Mouse (Mus musculus) stomach, postnatal 0 days (tissue): ENCODE measurements around the gene Yme1l1. TPM values are rescaled to one million over a fixed set of nuclear protein-coding genes. Genes with fewer than 3 reads are reported as not detected.
A peak's percentile ranks its signal among the peaks of the same experiment; 100 is the strongest.

Experiments
- ATAC-seq: fragments of 200-750 bp; cut with Nextera tagmentation; 2 replicates; pipeline ENCODE4 v1.8.0; 2017; ENCODE audit not compliant: low FRiP score, low TSS enrichment
- DNase-seq: peaks from one replicate; pipeline ENCODE4 v3.0.0-alpha.2; 2016; ENCODE audit warnings: low spot score
- H3K27ac ChIP-seq: fragments of 300-500 bp; sonication (generic); replicated peaks from 2 replicates; pipeline ENCODE4 v1.5.1; 2014; ENCODE audit warnings: mild to moderate bottlenecking, control low read depth
- H3K27me3 ChIP-seq: fragments of 300-500 bp; sonication (generic); 2 replicates; pipeline ENCODE4 v1.6.1; 2014; ENCODE audit warnings: low read length; ENCODE audit not compliant: control insufficient read depth, insufficient read depth
- H3K36me3 ChIP-seq: fragments of 300-500 bp; sonication (generic); 2 replicates; pipeline ENCODE4 v1.6.1; 2014; ENCODE audit warnings: low read length, mixed read lengths; ENCODE audit not compliant: control insufficient read depth, insufficient read depth
- H3K4me1 ChIP-seq: fragments of 300-500 bp; sonication (generic); replicated peaks from 2 replicates; pipeline ENCODE4 v1.6.1; 2014; ENCODE audit warnings: antibody characterized with exemption; ENCODE audit not compliant: control insufficient read depth, insufficient read depth
- H3K4me2 ChIP-seq: fragments of 300-500 bp; sonication (generic); replicated peaks from 2 replicates; pipeline ENCODE4 v1.6.1; 2014; ENCODE audit warnings: low read depth, mild to moderate bottlenecking, control low read depth, moderate library complexity
- H3K4me3 ChIP-seq: fragments of 300-500 bp; sonication (generic); 2 replicates; pipeline ENCODE4 v1.5.1; 2014; ENCODE audit warnings: low read depth, low read length, control low read depth
- H3K9ac ChIP-seq: fragments of 300-500 bp; sonication (generic); 2 replicates; pipeline ENCODE4 v1.6.1; 2014; ENCODE audit warnings: mild to moderate bottlenecking, low read length, control low read depth, mixed read lengths
- H3K9me3 ChIP-seq: fragments of 300-500 bp; sonication (generic); 2 replicates; pipeline ENCODE4 v1.6.1; 2016; ENCODE audit warnings: low read length; ENCODE audit not compliant: control insufficient read depth
- CTCF ChIP-seq: IDR thresholded peaks from 2 replicates; pipeline ENCODE4 v1.5.1; 2016; ENCODE audit warnings: antibody characterized with exemption, low read depth, mild to moderate bottlenecking, moderate library complexity
- EP300 ChIP-seq: optimal IDR thresholded peaks from 2 replicates; pipeline ENCODE3; 2016; ENCODE audit warnings: antibody characterized with exemption
- WGBS: fragments of 180-500 bp; shearing (Covaris S2); extraction: QIAGEN DNeasy Blood & Tissue Kit; methylation state at CpG from one replicate; pipeline ENCODE4 v1.1.7; 2014; 5-methylcytosine and 5-hydroxymethylcytosine counted together
- polyA plus RNA-seq: library from polyadenylated mRNA; unstranded; fragments of >200 nt; fragmentation: Nextera tagmentation; extraction: Ambion mirVana; gene quantifications from 2 replicates; pipeline ENCODE4 v1.2.1, GENCODE M21; 2015

Yme1l1 gene
- polyA plus RNA-seq, 1 experiment from 2014 or later = 44.9 TPM

DNA sequence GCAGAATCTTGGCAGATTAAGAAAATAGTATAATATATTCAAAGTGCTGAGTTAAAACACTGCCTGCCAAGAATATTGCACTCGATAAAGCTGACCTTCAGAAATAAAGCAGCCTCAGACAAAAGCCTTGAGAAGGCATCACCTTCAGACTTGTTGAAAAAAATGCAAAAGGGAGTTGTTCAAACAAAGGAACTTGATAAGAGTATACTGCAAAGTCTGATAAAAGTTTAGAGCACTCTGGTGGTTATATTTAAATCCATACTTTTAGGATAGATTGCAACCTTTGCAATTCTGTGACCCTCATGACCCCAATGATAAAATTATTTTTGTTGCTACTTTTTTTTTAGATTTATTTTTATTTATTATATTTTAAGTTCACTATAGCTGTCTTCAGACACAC, 44.9 kb downstream of the Yme1l1 start:
- Histone ChIP-seq H3K36me3 (peaks cover 15% of the 10 kb centered on the region), H3K9ac (no peak overlapping the region), H3K27me3 (no peaks in the 10 kb centered on the region), H3K4me2 (no peak overlapping the region), H3K4me1 (no peaks in the 10 kb centered on the region), H3K9me3 (no peaks in the 10 kb centered on the region), H3K4me3 (no peak overlapping the region), H3K27ac (no peak overlapping the region)
- no peak for TF ChIP-seq CTCF
- TF ChIP-seq EP300 = no peak
- ATAC-seq (no peak), DNase-seq (no peak)
- 49% methylated on average over 1 of the region's 1 CpGs for WGBS

DNA sequence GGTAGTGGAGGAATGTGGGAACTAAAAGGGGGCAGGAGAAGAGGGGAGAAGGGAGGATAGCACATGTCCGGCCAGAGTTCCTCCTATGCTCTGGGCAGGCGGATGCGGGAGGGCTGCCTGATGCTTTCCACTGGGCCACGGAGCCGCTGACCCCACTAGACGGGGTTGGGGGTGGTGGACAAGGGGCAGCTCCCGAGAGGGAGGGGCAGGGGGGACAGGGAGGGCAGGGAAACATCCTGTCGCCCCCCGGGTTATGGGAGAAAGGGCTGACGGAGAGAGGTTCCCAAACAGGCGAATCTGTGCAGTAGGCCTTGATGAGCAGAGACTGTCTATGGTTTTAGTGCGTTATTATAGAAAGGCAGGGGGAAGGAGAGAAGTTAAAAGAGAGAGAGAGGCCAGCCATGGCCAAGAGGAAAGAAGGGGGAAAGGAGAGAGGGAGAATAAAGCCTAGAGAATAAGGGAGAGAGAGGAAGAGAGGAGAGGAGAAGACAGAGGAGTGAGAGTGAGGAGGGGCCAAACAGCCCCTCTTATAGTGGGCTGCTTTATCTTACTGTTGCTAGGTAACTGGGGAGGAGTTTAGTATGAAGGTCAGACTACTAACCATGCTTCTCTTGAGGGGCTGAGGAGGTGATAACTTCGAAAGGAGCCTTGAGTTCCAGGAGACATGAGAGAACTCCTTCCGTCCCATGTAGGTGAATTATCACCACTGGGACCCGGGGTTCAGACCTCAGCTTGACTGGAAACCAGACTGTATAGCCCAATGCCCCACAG, 46.9 kb downstream of the Yme1l1 start:
- H3K4me2 ChIP-seq = no peak overlapping the region
- H3K9me3 ChIP-seq = no peaks in the 10 kb centered on the region
- TF ChIP-seq EP300 = no peak
- no peak for TF ChIP-seq CTCF
- H3K4me3 ChIP-seq = no peak overlapping the region
- no peaks in the 10 kb centered on the region for H3K27me3 ChIP-seq
- ATAC-seq (no peak), DNase-seq (no peak)
- no peaks in the 10 kb centered on the region for H3K4me1 ChIP-seq
- H3K9ac ChIP-seq = no peak overlapping the region
- 56% methylated on average over 15 of the region's 15 CpGs for WGBS
- no peak overlapping the region for H3K27ac ChIP-seq
- peaks cover 15% of the 10 kb centered on the region for H3K36me3 ChIP-seq

DNA sequence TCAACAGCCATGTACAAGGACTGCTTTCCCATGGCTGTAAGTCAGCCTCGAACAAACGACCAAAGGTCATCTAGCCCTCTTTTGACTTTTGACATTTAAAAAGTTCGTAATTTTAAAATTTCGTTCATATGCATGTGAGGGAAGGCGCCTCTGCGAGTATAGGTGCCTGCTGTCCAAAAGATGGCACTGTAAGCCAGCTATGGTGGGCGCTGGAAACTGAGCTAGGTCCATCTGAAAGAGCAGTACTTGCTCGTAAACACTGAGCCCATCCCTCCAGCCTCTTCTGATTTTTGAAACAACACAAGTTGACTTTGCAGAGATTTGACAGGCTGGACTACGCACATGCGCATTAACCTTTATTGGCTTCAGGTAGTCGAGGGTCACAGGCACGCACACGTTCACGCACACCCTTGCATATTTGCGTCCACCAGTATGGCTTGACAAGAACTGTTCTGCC, 50.9 kb downstream of the Yme1l1 start, which contains the start of gene 4931423N10Rik:
4931423N10Rik (plus strand) TSS at position 407 of the 457 bp plus-strand sequence.
- Histone ChIP-seq H3K27ac (no peak within 1 kb of the TSS), H3K9ac (no peak within 1 kb of the TSS), H3K4me2 (no peak within 1 kb of the TSS), H3K9me3 (no peaks in the 10 kb centered on the region), H3K27me3 (no peaks in the 10 kb centered on the region), H3K4me1 (no peaks in the 10 kb centered on the region), H3K36me3 (no peaks in the 10 kb centered on the region), H3K4me3 (no peak within 1 kb of the TSS)
- DNase-seq (no peak), ATAC-seq (no peak)
- TF ChIP-seq EP300 (no peak), CTCF (peak; percentile 47)
- 75% methylated on average over 15 of the region's 15 CpGs for WGBS

- H3K4me3 ChIP-seq = no peak overlapping the region
- TF ChIP-seq CTCF (no peak), EP300 (no peak)
- no peaks in the 10 kb centered on the region for H3K4me1 ChIP-seq
- H3K27me3 ChIP-seq = no peaks in the 10 kb centered on the region
- ATAC-seq (no peak), DNase-seq (no peak)
- no peaks in the 10 kb centered on the region for H3K36me3 ChIP-seq
- no peaks in the 10 kb centered on the region for H3K9me3 ChIP-seq
- H3K9ac ChIP-seq = no peak overlapping the region
- H3K4me2 ChIP-seq = no peak overlapping the region
- WGBS = 69% methylated on average over 5 of the region's 5 CpGs
- no peak overlapping the region for H3K27ac ChIP-seq
Observed at GRCm38 (mm10) chr2:23213661-23214060, 57.5 kb downstream of the Yme1l1 start.

DNA sequence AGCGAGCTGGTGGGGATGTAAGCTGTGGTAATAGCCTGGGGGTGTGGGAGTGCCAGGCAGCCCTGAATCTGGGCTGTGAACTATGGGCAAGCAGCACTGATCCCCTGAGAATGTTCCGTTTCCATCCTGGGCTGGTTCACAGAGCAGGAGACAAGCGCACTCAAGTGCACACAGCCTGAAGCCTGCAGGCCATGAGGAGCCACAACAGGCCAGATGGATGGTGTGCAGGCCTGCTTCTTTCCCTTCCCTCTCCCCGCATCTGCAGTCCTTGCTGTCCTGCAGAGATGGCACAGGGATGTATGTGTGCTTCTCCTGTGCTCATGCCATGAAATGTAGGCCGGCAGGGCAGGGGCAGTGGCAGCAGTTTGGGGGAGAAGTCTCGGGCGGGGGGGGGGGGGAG, 69.0 kb downstream of the Yme1l1 start:
- no peak overlapping the region for H3K4me3 ChIP-seq
- no peaks in the 10 kb centered on the region for H3K4me1 ChIP-seq
- no peaks in the 10 kb centered on the region for H3K9me3 ChIP-seq
- no peaks in the 10 kb centered on the region for H3K27me3 ChIP-seq
- TF ChIP-seq CTCF (no peak), EP300 (no peak)
- no peaks in the 10 kb centered on the region for H3K36me3 ChIP-seq
- ATAC-seq (no peak), DNase-seq (no peak)
- H3K4me2 ChIP-seq = no peak overlapping the region
- no peak overlapping the region for H3K27ac ChIP-seq
- WGBS = 52% methylated on average over 5 of the region's 7 CpGs
- no peak overlapping the region for H3K9ac ChIP-seq

GRCm38 (mm10) chr2:23228463-23228862, 72.3 kb downstream of the Yme1l1 start:
- WGBS = 67% methylated on average over 2 of the region's 2 CpGs
- no peak overlapping the region for H3K4me3 ChIP-seq

More at GRCm38 (mm10) chr2:23228463-23228862, 72.3 kb downstream of the Yme1l1 start:
- Histone ChIP-seq H3K9me3 (no peaks in the 10 kb centered on the region), H3K4me1 (no peaks in the 10 kb centered on the region), H3K27me3 (no peaks in the 10 kb centered on the region), H3K27ac (no peak overlapping the region), H3K36me3 (no peaks in the 10 kb centered on the region), H3K4me2 (no peak overlapping the region), H3K9ac (no peak overlapping the region)
- ATAC-seq = no peak
- TF ChIP-seq CTCF = no peak
- no peak for DNase-seq
